Mouse (Mus musculus) heart, adult 2 months (tissue): Measurements from ENCODE around the gene Dhrs7b. TPM values are rescaled to one million over a fixed set of nuclear protein-coding genes. Genes with fewer than 3 reads are reported as not detected.
"Not testable (repeated sequence)": the region's sequence is repeated elsewhere in the genome, so short reads cannot be mapped to it uniquely, and the experiment has no call there.

Experiments
- DNase-seq, 2 experiments: peaks; one replicate each; pipeline ENCODE4 v3.0.0; 2021
- H3K27ac ChIP-seq: fragments of 200-600 bp; 2 replicates; pipeline ENCODE4 v1.8.1; 2022
- H3K27me3 ChIP-seq: fragments of 200-500 bp; 2 replicates; pipeline ENCODE4 v1.6.1; 2012; ENCODE audit warnings: mild to moderate bottlenecking, low read length, inconsistent platforms, mixed read lengths; ENCODE audit not compliant: control insufficient read depth, insufficient read depth
- H3K36me3 ChIP-seq: fragments of 200-500 bp; 2 replicates; pipeline ENCODE4 v1.6.1; 2012; ENCODE audit warnings: low read length, inconsistent platforms; ENCODE audit not compliant: control insufficient read depth, insufficient read depth
- H3K4me1 ChIP-seq: fragments of 200-500 bp; 2 replicates; pipeline ENCODE4 v1.6.1; 2011; ENCODE audit warnings: low read length; ENCODE audit not compliant: control insufficient read depth, insufficient read depth
- H3K4me3 ChIP-seq: fragments of 200-600 bp; 2 replicates; pipeline ENCODE4 v1.8.1; 2022
- H3K79me2 ChIP-seq: fragments of 200-500 bp; replicated peaks from 2 replicates; pipeline ENCODE4 v1.6.1; 2012; ENCODE audit warnings: mild to moderate bottlenecking, inconsistent platforms, low read length, moderate library complexity, mixed read lengths; ENCODE audit not compliant: control insufficient read depth, insufficient read depth
- H3K9ac ChIP-seq: fragments of 200-500 bp; 2 replicates; pipeline ENCODE4 v1.6.1; 2012; ENCODE audit warnings: low read depth, mild to moderate bottlenecking, control low read depth, inconsistent platforms, low read length, mixed read lengths
- CTCF ChIP-seq: fragments of 200-600 bp; IDR thresholded peaks from 2 replicates; pipeline ENCODE4 v1.8.1; 2022; ENCODE audit warnings: antibody characterized with exemption, mild to moderate bottlenecking, moderate library complexity
- EP300 ChIP-seq: fragments of 200-500 bp; IDR thresholded peaks from 2 replicates; pipeline ENCODE4 v1.6.1; 2011; ENCODE audit warnings: low read depth, low read length, control low read depth; ENCODE audit not compliant: insufficient read depth
- POLR2A ChIP-seq: fragments of 200-500 bp; IDR thresholded peaks from 2 replicates; pipeline ENCODE4 v1.6.1; 2011; ENCODE audit warnings: mild to moderate bottlenecking, low read depth, low read length, control low read depth; ENCODE audit not compliant: insufficient read depth
- WGBS: fragments of 180-500 bp; shearing (Covaris S2); methylation state at CpG from one replicate; pipeline ENCODE4 v1.1.7; 2018; 5-methylcytosine and 5-hydroxymethylcytosine counted together
- intact Hi-C: fragments of 180-260 bp; cut with DNase I; formaldehyde crosslinking; loops from one replicate; pipeline ENCODE4 v1.15.1; 2025
- polyA plus RNA-seq: library from polyadenylated mRNA; depleted of rRNA; stranded (reverse); fragments of >200 nt; gene quantifications from 2 replicates; pipeline ENCODE4 v1.2.3, GENCODE M21; 2012
- total RNA-seq, 2 experiments: library from RNA; stranded (reverse); gene quantifications; 2 replicates each; pipeline ENCODE4 v1.2.3; 2021

Dhrs7b gene
- total and polyA plus RNA-seq, 3 experiments: 14.4 to 21.0 (median 20.6) TPM

GRCm38 (mm10) chr11:60879423-60879822 is 49.0 kb downstream of the Dhrs7b start:
- DNase-seq: peak; percentile 41 to 47
- TF ChIP-seq POLR2A (no peak), EP300 (no peak), CTCF (peak; percentile 79)
- H3K79me2 ChIP-seq: peaks cover 15% of the 10 kb centered on the region
- peak overlapping the region; percentile 67 for H3K9ac ChIP-seq
- H3K4me1 ChIP-seq: peaks cover 19% of the 10 kb centered on the region
- peak overlapping the region; percentile 99 for H3K4me3 ChIP-seq
- peaks cover 3% of the 10 kb centered on the region; the same call in 1 of the 2 replicates for H3K36me3 ChIP-seq
- intact Hi-C loops: loop anchor here (2.0 kb wide), 2 partner anchors 49 to 103 kb away; partner anchors contain the start of genes Dhrs7b, Smcr8 and Top3a
- WGBS: under 1% methylated on average over 11 of the region's 11 CpGs
- peak overlapping the region; percentile 93 for H3K27ac ChIP-seq
- no peaks in the 10 kb centered on the region for H3K27me3 ChIP-seq

GRCm38 (mm10) chr11:60880559-60880958 is 50.1 kb downstream of the Dhrs7b start:
- TF ChIP-seq POLR2A: no peak
- TF ChIP-seq EP300: no peak
- no peak for TF ChIP-seq CTCF
- H3K9ac ChIP-seq: no peak overlapping the region
- no peak overlapping the region for H3K4me3 ChIP-seq
- H3K79me2 ChIP-seq: peaks cover 12% of the 10 kb centered on the region
- no peak for DNase-seq
- WGBS: 80% methylated on average over 4 of the region's 4 CpGs
- no peaks in the 10 kb centered on the region for H3K27me3 ChIP-seq
- peaks cover 18% of the 10 kb centered on the region for H3K4me1 ChIP-seq
- H3K27ac ChIP-seq: no peak overlapping the region
- H3K36me3 ChIP-seq: peaks cover under 1% of the 10 kb centered on the region; the same call in 1 of the 2 replicates
- intact Hi-C loops: no loop called here

GRCm38 (mm10) chr11:60882386-60882785 is 52.0 kb downstream of the Dhrs7b start:
- DNase-seq: no peak
- H3K4me1 ChIP-seq: peaks cover 6% of the 10 kb centered on the region
- H3K4me3 ChIP-seq: no peak overlapping the region
- H3K27ac ChIP-seq: no peak overlapping the region
- WGBS: 79% methylated on average over 3 of the region's 3 CpGs
- H3K36me3 ChIP-seq: no peaks in the 10 kb centered on the region
- TF ChIP-seq CTCF (no peak), EP300 (no peak), POLR2A (no peak)
- intact Hi-C loops: no loop called here
- no peak overlapping the region for H3K9ac ChIP-seq
- H3K27me3 ChIP-seq: no peaks in the 10 kb centered on the region
- H3K79me2 ChIP-seq: no peaks in the 10 kb centered on the region; the same call in 1 of the 2 replicates

GRCm38 (mm10) chr11:60886986-60887385 is 56.6 kb downstream of the Dhrs7b start:
- H3K27me3 ChIP-seq, H3K36me3 ChIP-seq, H3K4me1 ChIP-seq, intact Hi-C loops, H3K9ac ChIP-seq, H3K27ac ChIP-seq, H3K79me2 ChIP-seq, H3K4me3 ChIP-seq, DNase-seq: not testable (repeated sequence)
- 93% methylated on average over 3 of the region's 3 CpGs for WGBS

GRCm38 (mm10) chr11:60889861-60890260 is 59.4 kb downstream of the Dhrs7b start:
- DNase-seq: no peak
- no peak overlapping the region for H3K9ac ChIP-seq
- intact Hi-C loops: no loop called here
- H3K27me3 ChIP-seq: no peaks in the 10 kb centered on the region
- 61% methylated on average over 2 of the region's 2 CpGs for WGBS
- no peak for TF ChIP-seq POLR2A
- TF ChIP-seq CTCF: no peak
- no peak for TF ChIP-seq EP300
- H3K4me3 ChIP-seq: no peak overlapping the region
- H3K4me1 ChIP-seq: no peaks in the 10 kb centered on the region
- no peaks in the 10 kb centered on the region for H3K79me2 ChIP-seq
- no peaks in the 10 kb centered on the region for H3K36me3 ChIP-seq
- no peak overlapping the region for H3K27ac ChIP-seq

GRCm38 (mm10) chr11:60890286-60890685 is 59.9 kb downstream of the Dhrs7b start:
- WGBS: 69% methylated on average over 6 of the region's 6 CpGs
- Histone ChIP-seq H3K4me3 (no peak overlapping the region), H3K4me1 (no peaks in the 10 kb centered on the region), H3K36me3 (no peaks in the 10 kb centered on the region), H3K9ac (no peak overlapping the region), H3K27me3 (no peaks in the 10 kb centered on the region), H3K79me2 (no peaks in the 10 kb centered on the region), H3K27ac (no peak overlapping the region)
- intact Hi-C loops: no loop called here
- DNase-seq: no peak
- no peak for TF ChIP-seq POLR2A
- TF ChIP-seq EP300: no peak
- no peak for TF ChIP-seq CTCF
